Mouse (Mus musculus): ENCODE measurements around the gene Mon2.

The Mon2 gene

DNA sequence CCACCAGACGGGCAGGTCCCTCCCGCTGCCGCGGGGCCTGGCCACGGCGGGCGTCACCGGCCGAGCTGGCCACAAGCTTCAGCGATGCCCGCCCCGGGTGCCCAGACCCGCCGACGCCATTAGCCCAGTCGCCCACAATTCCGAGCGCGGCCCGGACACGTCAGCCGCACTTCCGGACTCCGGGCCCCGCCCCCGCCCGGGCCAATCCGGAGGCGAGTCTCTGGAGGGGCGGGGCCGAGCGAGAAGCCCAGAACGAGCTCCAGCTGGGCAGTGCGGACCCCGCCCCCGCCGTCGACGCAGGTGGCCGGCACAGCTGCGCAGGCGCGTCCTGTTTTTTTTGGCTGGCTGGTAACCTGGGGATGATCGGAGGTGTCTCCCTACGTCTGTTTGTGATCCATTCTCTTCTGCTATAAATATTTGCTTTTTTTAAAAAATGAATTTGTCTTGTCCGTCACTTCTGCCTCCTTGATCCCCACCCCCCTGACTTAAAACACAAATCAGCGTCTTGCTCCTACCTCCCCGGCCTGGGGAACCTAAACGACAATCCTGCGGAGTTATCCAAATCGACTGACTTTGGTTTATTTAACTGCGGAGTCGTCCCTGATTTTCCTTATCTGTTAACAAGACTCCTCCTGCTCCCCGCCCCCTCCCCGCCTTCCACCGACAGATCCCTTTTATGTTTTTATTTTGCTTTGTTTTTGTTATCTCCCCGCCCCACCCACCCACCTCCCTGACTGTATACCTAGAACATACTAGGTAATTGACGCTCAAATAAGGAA lies at the start of gene Mon2:
Mon2 (minus strand) TSS at position 261 of the 779 bp plus-strand sequence.
- in situ Hi-C loops (cut with MseI, MboI), result no loop called here

GRCm38 (mm10) chr10:123120666-123121392 lies 44.5 kb upstream of the Mon2 start:
- in situ Hi-C loops (cut with MseI, MboI), result no loop called here

DNA sequence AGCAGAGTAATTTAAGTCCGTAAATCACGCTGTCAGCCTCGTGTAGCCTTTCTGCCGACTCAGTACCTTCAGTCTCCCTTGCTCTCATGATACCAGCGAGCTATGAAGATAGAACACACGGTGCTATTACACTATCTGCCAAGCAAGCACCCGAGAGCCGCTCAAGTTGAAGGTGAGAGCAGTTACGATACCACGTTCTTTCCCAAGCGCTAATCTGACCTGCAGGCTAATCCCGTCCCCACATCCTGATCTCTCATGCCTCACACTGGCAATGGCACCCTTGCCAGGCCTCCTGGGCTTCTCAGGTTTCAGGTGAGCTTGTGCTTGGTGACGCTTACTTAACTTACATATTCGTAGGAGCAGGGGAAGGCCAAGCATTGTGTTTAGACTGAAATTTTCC lies 40.6 kb upstream of the Mon2 start:
- in situ Hi-C loops (cut with MseI, MboI), result no loop called here

DNA sequence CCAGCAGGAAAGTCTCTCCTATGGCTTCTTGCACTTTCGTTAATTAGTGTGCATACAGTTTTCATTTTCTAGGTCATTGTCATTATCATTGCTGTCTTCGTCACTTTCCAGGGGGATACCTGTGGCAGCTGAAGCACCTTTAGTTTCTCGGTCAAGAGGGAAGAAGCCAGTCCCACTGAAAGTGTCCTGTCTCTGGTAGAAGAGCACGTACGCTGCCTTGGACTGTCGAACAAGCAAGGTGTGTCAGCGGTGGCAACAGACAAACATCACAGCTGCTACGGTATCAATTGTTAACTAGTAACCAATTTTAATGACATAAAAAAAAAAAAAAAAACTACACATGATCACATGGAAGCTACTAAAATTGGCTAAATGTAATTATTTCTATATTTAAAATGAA lies 37.2 kb upstream of the Mon2 start:
- in situ Hi-C loops (cut with MseI, MboI), result no loop called here

- in situ Hi-C loops (cut with MseI, MboI), result no loop called here
These were observed 36.5 kb upstream of the Mon2 start for GRCm38 (mm10) chr10:123112787-123113168.

DNA sequence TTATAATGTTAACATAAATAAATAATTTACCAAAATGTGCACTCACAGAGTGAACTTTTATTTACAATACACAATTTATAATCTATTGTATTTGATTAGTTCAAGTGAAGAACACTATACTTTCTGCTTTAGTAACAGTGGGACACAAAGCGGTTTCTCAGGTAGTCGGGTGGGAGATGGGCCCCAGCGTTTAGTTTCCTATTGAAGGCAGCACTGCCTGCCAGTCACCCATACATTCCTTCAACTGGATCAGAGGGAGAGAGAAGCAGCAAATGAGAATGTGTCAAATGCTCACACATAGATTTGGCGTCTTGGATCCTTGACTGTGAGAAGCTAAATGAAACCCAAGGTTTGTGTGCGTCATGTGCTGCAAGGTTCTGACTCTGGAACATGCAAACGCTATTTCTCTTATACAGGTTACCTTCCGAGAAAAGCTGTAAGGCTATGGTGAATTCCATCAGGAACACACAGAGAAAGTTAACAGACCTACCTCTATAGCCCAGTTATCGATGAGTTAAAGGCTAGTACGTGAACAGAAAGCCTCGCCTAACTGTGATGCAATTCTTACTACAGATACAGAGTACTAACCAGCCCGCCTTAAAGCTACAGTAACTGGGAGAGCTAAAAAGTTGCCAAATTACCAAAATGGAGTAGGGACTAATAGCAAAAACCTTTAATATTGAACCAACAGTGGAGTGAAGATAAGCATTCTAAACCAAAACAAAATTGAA lies 35.9 kb upstream of the Mon2 start:
- in situ Hi-C loops (cut with MseI, MboI), result no loop called here

- in situ Hi-C loops (cut with MseI, MboI), result no loop called here
These were observed 34.2 kb upstream of the Mon2 start for GRCm38 (mm10) chr10:123110548-123110947.

- in situ Hi-C loops (cut with MseI, MboI), result no loop called here
These were observed 32.2 kb upstream of the Mon2 start for GRCm38 (mm10) chr10:123108527-123108926.

DNA sequence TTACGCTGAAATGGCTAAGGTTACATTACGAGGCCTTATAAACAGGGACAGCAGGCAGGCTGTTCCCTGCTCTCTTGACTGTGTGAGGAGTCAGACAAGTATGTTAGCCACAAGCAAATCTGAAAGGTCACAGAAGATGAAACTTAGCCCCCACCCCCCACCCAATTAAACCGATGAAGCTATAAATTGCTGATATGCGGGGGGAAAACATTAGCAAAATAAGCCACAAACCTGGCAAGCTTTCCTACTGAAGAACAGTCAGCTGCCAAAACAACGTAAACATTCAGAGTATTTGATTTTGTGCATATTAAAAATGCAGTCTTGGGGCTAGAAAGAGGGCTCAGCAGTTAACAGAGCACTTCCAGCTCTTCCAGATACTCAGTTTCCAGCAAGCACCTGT lies 31.8 kb upstream of the Mon2 start:
- in situ Hi-C loops (cut with MseI, MboI), result no loop called here

GRCm38 (mm10) chr10:123101303-123101702 lies 25.0 kb upstream of the Mon2 start:
- in situ Hi-C loops (cut with MseI, MboI), result no loop called here

- in situ Hi-C loops (cut with MseI, MboI), result no loop called here
These were observed 24.3 kb upstream of the Mon2 start for GRCm38 (mm10) chr10:123100584-123100983.

DNA sequence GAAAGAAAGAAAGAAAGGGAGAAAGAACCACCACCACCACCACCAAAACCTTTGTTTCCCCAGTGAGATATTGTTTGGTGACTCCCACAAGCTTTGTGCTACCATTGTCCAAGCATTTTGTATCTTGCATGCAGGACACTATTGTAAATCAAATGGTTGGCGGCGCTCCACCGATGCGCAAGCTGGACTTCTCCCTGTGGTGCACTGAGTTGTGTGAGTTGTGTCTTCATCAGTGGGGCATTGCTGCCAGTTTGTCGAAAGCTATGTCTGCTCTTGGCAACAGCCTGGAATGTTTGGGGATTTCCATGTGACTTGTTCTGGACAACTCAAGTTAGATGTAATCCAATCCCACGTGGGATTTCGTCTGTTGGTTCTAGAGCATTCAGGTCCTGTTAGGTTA lies 18.2 kb upstream of the Mon2 start:
- in situ Hi-C loops (cut with MseI, MboI), result no loop called here

DNA sequence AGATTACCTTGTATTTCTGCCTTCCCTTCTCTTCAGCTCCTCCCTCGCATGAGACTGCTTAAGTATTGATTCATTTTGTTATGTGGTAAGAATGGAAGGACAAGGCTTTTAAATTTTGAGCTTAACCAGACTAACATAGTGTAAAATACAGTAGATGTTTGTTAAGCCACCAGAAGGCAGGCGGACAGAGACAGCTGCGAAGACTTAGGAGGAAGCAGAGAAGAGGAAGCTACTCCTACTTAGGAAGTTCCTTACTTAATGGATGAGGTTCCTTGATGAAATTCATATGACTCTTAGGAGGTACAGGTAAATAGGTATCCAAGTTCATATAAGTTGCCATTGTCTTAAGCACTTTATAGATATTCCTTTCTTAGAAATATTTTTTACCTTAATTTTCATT lies 16.3 kb upstream of the Mon2 start:
- in situ Hi-C loops (cut with MseI, MboI), result no loop called here

DNA sequence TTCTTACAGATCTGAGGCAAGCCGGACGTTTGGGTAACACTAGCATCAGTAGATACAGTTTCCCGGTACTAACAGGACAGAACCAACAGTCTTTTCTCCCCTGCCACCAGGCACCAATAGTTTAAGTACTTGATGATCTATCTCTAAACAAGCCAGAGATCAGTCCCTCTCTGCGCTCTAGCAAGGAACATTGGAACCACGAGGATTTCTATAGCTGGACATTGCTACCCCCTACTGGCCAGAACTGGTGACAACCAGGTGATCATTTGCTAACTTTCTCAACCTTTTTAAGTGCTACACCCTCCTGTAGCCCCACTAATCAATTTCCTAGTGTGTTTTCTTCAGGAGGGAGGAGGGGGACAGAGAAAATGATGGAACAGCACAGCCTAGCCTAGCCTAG lies 15.4 kb upstream of the Mon2 start:
- in situ Hi-C loops (cut with MseI, MboI), result no loop called here

- in situ Hi-C loops (cut with MseI, MboI), result no loop called here
These were observed 13.2 kb upstream of the Mon2 start for GRCm38 (mm10) chr10:123089425-123089930.

DNA sequence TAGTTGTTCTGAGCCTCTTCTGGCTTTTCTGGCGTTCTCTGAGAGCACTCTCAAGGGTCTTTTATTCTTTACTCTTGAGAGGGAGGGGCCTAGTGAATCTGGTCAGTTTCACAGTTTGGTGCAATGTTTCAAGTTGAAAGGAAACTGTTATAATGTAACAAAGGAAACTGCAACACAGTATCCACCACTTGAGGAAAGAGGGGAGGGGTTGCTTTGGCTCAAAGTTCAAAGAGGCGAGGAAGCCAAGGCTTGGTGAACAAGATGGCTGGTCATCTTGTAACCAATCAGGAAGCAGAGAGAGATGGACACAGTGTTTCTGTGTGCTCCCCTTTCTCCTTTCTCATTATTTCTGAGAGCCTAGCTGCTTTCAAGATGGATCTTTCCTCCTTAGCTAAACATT lies 10.5 kb upstream of the Mon2 start:
- in situ Hi-C loops (cut with MseI, MboI), result no loop called here

- in situ Hi-C loops (cut with MseI, MboI), result no loop called here
These were observed 8.8 kb upstream of the Mon2 start for GRCm38 (mm10) chr10:123084900-123085641.

- in situ Hi-C loops (cut with MseI, MboI), result no loop called here
These were observed 8.0 kb upstream of the Mon2 start for GRCm38 (mm10) chr10:123084307-123084706.

DNA sequence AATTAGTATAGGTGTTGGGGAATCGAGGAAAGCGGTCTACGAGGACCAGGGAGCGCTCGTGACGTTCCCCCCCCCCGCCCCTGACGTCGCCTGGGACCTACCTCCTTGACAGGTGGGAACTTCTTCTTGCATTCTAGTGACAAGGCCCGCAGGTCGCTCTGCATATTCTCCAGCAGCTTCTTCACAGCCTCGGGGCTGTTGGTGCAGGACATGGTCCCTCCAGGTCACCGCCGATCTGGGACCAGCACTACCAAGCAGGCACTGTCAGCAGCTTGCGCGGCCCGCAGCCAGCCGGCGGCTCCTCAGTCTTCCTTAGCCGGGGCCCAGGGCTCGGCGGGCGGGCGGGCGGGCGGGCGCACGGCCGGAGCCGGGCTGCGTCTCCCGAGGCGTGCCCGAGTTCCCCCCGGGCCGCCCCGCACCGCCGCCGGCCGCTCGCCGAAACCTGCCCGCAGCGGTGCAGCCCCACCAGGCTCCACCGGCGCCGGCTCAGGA lies 508 bp downstream of the Mon2 start:
- in situ Hi-C loops (cut with MseI, MboI), result no loop called here

GRCm38 (mm10) chr10:123071997-123072396 lies 4.3 kb downstream of the Mon2 start:
- in situ Hi-C loops (cut with MseI, MboI), result no loop called here

DNA sequence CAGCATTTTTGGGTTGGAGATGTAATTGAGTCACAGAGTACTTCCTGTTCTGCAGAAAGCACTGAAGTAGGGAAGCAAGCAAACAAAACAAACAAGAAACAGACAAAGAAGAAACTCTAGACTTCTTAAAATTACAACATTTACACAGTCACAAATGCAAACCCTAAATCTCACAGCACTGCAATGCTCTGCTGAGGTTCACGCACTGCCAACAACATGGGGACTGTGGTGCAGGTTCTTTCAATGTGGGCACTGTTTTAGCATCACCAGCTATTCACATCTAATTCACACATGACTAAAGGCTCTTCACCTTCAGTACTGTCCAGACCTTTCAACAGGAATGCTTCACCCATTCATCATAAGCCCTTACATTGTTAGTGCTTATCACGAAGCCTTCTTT lies 13.3 kb downstream of the Mon2 start:
- in situ Hi-C loops (cut with MseI, MboI), result no loop called here

Measured in mouse trophoblast stem cell (cell line).